Mouse (Mus musculus): ENCODE results near the gene Spon1. TPM values are rescaled to one million over a fixed set of nuclear protein-coding genes. Genes with fewer than 3 reads are reported as not detected.

Spon1 gene
- polyA plus RNA-seq, 2 experiments, result 9.0 to 13.8 TPM

GRCm38 (mm10) chr7:113909161-113909825, 143.5 kb downstream of the Spon1 start:
- Histone ChIP-seq H3K27ac (replicated peaks; ENCODE audit: low read depth, low read length) (no peak overlapping the region), H3K36me3 (ENCODE audit: control insufficient read depth, insufficient read depth, low read length) (no peaks in the 10 kb centered on the region), H3K4me1 (ENCODE audit: control insufficient read depth, insufficient read depth, low read length) (0 out of 2 replicates have a peak, but pooled peaks cover 6% of the 10 kb centered on the region), H3K4me2 (replicated peaks; ENCODE audit: low read depth, low read length, severe bottlenecking) (no peak overlapping the region), H3K9me3 (ENCODE audit: control insufficient read depth, low read length) (no peaks in the 10 kb centered on the region), H3K27me3 (ENCODE audit: control insufficient read depth, insufficient read depth, low read length) (no peaks in the 10 kb centered on the region), H3K4me3 (replicated peaks; ENCODE audit: low read length) (no peak overlapping the region), H3K9ac (ENCODE audit: low read depth, low read length, severe bottlenecking) (no peak overlapping the region)
- no peak; the same call in 1 of the 2 replicates for ATAC-seq (ENCODE audit: low FRiP score, low read depth)
- TF ChIP-seq POLR2A (IDR thresholded peaks at IDR 0.05; ENCODE audit: borderline replicate concordance, extremely low read depth, insufficient read depth, insufficient read length), result no peak
- peak; percentile 35 for DNase-seq (ENCODE audit: low spot score)
- 18% methylated on average over 12 of the region's 12 CpGs for WGBS

- Histone ChIP-seq H3K9ac (ENCODE audit: low read depth, low read length, severe bottlenecking) (no peak overlapping the region), H3K27ac (replicated peaks; ENCODE audit: low read depth, low read length) (no peak overlapping the region), H3K4me1 (ENCODE audit: control insufficient read depth, insufficient read depth, low read length) (0 out of 2 replicates have a peak, but pooled peaks cover 6% of the 10 kb centered on the region), H3K27me3 (ENCODE audit: control insufficient read depth, insufficient read depth, low read length) (no peaks in the 10 kb centered on the region), H3K36me3 (ENCODE audit: control insufficient read depth, insufficient read depth, low read length) (no peaks in the 10 kb centered on the region), H3K9me3 (ENCODE audit: control insufficient read depth, low read length) (no peaks in the 10 kb centered on the region), H3K4me3 (replicated peaks; ENCODE audit: low read length) (no peak overlapping the region), H3K4me2 (replicated peaks; ENCODE audit: low read depth, low read length, severe bottlenecking) (no peak overlapping the region)
- ATAC-seq (ENCODE audit: low FRiP score, low read depth) (no peak), DNase-seq (ENCODE audit: low spot score) (no peak)
- WGBS, result 82% methylated on average over 7 of the region's 7 CpGs
- no peak for TF ChIP-seq POLR2A (IDR thresholded peaks at IDR 0.05; ENCODE audit: borderline replicate concordance, extremely low read depth, insufficient read depth, insufficient read length)
Measured at GRCm38 (mm10) chr7:113910856-113911255, 145.1 kb downstream of the Spon1 start.

- ATAC-seq (ENCODE audit: low FRiP score, low read depth), result no peak
- peak; percentile 10 for DNase-seq (ENCODE audit: low spot score)
- WGBS, result 68% methylated on average over 4 of the region's 4 CpGs
- no peak overlapping the region for H3K9ac ChIP-seq (ENCODE audit: low read depth, low read length, severe bottlenecking)
- no peaks in the 10 kb centered on the region for H3K9me3 ChIP-seq (ENCODE audit: control insufficient read depth, low read length)
- H3K27me3 ChIP-seq (ENCODE audit: control insufficient read depth, insufficient read depth, low read length), result no peaks in the 10 kb centered on the region
- H3K36me3 ChIP-seq (ENCODE audit: control insufficient read depth, insufficient read depth, low read length), result no peaks in the 10 kb centered on the region
- H3K4me2 ChIP-seq (replicated peaks; ENCODE audit: low read depth, low read length, severe bottlenecking), result no peak overlapping the region
- no peaks in the 10 kb centered on the region for H3K4me1 ChIP-seq (ENCODE audit: control insufficient read depth, insufficient read depth, low read length)
- no peak overlapping the region for H3K27ac ChIP-seq (replicated peaks; ENCODE audit: low read depth, low read length)
- TF ChIP-seq POLR2A (IDR thresholded peaks at IDR 0.05; ENCODE audit: borderline replicate concordance, extremely low read depth, insufficient read depth, insufficient read length), result no peak
- no peak overlapping the region for H3K4me3 ChIP-seq (replicated peaks; ENCODE audit: low read length)
Measured at GRCm38 (mm10) chr7:113915936-113916335, 150.1 kb downstream of the Spon1 start.

GRCm38 (mm10) chr7:113918916-113919315, 153.1 kb downstream of the Spon1 start:
- no peak for TF ChIP-seq POLR2A (IDR thresholded peaks at IDR 0.05; ENCODE audit: borderline replicate concordance, extremely low read depth, insufficient read depth, insufficient read length)
- no peak for DNase-seq (ENCODE audit: low spot score)
- no peak overlapping the region for H3K4me3 ChIP-seq (replicated peaks; ENCODE audit: low read length)
- H3K27ac ChIP-seq (replicated peaks; ENCODE audit: low read depth, low read length), result no peak overlapping the region
- 83% methylated on average over 3 of the region's 3 CpGs for WGBS
- no peaks in the 10 kb centered on the region for H3K36me3 ChIP-seq (ENCODE audit: control insufficient read depth, insufficient read depth, low read length)
- no peaks in the 10 kb centered on the region for H3K4me1 ChIP-seq (ENCODE audit: control insufficient read depth, insufficient read depth, low read length)
- H3K9ac ChIP-seq (ENCODE audit: low read depth, low read length, severe bottlenecking), result no peak overlapping the region
- no peaks in the 10 kb centered on the region for H3K27me3 ChIP-seq (ENCODE audit: control insufficient read depth, insufficient read depth, low read length)
- no peaks in the 10 kb centered on the region for H3K9me3 ChIP-seq (ENCODE audit: control insufficient read depth, low read length)
- ATAC-seq (ENCODE audit: low FRiP score, low read depth), result no peak
- no peak overlapping the region for H3K4me2 ChIP-seq (replicated peaks; ENCODE audit: low read depth, low read length, severe bottlenecking)

- TF ChIP-seq POLR2A (IDR thresholded peaks at IDR 0.05; ENCODE audit: borderline replicate concordance, extremely low read depth, insufficient read depth, insufficient read length), result no peak
- no peak overlapping the region for H3K4me2 ChIP-seq (replicated peaks; ENCODE audit: low read depth, low read length, severe bottlenecking)
Measured at GRCm38 (mm10) chr7:113919505-113919904, 153.7 kb downstream of the Spon1 start.

More at GRCm38 (mm10) chr7:113919505-113919904, 153.7 kb downstream of the Spon1 start:
- 81% methylated on average over 4 of the region's 4 CpGs for WGBS
- no peaks in the 10 kb centered on the region for H3K4me1 ChIP-seq (ENCODE audit: control insufficient read depth, insufficient read depth, low read length)
- no peak overlapping the region for H3K4me3 ChIP-seq (replicated peaks; ENCODE audit: low read length)
- H3K27me3 ChIP-seq (ENCODE audit: control insufficient read depth, insufficient read depth, low read length), result no peaks in the 10 kb centered on the region
- no peaks in the 10 kb centered on the region for H3K9me3 ChIP-seq (ENCODE audit: control insufficient read depth, low read length)
- no peaks in the 10 kb centered on the region for H3K36me3 ChIP-seq (ENCODE audit: control insufficient read depth, insufficient read depth, low read length)
- DNase-seq (ENCODE audit: low spot score) (no peak), ATAC-seq (ENCODE audit: low FRiP score, low read depth) (no peak)
- no peak overlapping the region for H3K27ac ChIP-seq (replicated peaks; ENCODE audit: low read depth, low read length)
- H3K9ac ChIP-seq (ENCODE audit: low read depth, low read length, severe bottlenecking), result no peak overlapping the region

All from limb, embryonic 14.5 days (tissue).